5 mouse cellular contexts compared by ENCODE assay signal in the genomic region with DNA sequence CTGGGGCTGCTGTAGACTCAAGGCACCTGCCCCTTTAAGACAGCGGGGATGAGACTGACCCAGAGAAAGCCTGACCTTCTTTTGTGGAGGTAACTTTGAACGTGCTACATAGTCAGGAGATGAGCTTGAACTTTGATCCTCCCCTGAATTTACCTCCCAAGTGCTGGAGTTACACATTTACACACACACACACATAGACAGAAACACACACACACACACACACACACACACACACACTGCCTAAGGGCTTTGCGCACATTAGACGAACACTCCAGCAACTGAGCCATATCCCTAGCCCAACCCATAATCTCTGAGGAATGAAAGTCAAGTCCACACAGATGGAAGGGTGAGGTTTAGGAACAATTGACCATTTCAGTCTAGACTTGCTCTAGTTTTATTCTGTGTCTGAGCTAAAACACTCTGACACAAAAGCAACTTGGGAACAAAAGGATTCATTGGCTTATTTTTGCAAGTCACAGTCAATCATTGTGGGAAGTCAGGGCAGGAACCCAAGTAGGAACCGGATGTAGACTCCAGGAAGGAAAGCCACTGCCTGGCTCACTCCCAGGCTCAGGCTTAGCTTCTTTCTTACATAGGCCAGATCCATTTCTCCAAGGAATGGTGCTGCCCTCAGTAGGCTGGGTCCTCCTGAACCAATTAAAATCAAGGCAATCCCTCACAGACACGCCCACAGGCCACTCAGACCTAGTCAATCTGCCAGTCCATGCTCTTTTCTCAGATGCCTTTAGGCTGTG.
A peak's percentile ranks its signal among the peaks of the same experiment; 100 is the strongest.
DNase-seq lines count a peak whose midpoint lies in the region.

No protein-coding gene starts in this region.

- DNase-seq in ZHBTc4 (ENCODE audit: low read depth, low spot score): peak; percentile 28
- DNase-seq in kidney, adult 18-20 months: peak; percentile 37
- DNase-seq in kidney, adult 9 months: peak; percentile 81
- peak; percentile 41 for DNase-seq in kidney, postnatal 14 days
- peak; percentile 14 to 41 for DNase-seq in kidney, postnatal 4 days

Comparison
In these comparisons a context has a peak if more than half of its experiments do, and no peak if none do; other contexts are left out.
1. Peak in every context shown above with its lines: DNase-seq.
2. DNase-seq: peak in every context shown above with its lines; median percentile 81 in kidney, adult 9 months; 41 in kidney, postnatal 14 days; 37 in kidney, adult 18-20 months; 28 in ZHBTc4; 28 in kidney, postnatal 4 days.